Mouse (Mus musculus) cerebellum, postnatal 14 days (tissue): ENCODE measurements around the gene Wdcp.
A peak's percentile ranks its signal among the peaks of the same experiment; 100 is the strongest.
"Not testable (repeated sequence)": the region's sequence is repeated elsewhere in the genome, so short reads cannot be mapped to it uniquely, and the experiment has no call there.

Source experiments
- DNase-seq, 2 experiments: peaks; one replicate each; pipeline ENCODE4 v3.0.0; 2021; ENCODE audit warnings: mixed read lengths in 2 of 2

The Wdcp gene

DNA sequence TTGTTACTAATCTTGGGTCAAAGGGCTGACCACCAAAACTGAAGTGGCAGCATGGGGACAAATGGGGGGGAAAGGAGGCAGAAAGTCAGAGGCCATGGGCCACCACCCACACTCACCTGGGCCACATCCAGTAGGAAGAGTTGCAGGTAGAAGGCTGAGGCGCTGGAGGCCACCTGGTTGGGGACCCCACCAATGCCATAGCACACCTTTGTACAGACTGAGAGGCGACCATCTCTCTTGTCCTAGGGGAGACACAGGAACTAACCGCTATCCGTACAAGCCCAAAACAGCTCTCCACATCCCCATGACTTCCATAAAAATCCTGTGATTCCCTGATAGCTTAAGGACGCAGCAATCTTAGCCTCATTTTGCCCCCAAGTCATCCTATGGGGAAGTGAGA, 28.2 kb downstream of the Wdcp start:
- no peak for DNase-seq

DNA sequence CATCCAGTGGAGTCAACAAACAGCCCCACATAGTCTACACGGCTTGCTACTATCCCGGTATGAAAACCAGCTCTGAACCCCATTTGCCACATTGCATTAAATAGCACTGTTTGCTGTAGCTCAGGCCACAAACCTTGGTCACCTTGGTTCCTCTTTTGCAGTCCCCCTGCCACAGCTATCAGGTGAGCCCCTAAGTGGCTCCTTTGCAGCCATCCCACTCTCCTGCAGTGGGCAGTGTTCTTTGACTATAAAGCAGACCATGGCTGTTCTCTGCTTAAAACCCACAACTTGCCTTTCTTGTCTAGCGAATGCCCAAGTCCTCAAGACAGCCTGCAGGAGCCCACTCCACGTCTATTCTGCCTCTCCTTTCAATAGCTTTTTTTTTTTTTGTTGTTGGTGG, 29.2 kb downstream of the Wdcp start:
- DNase-seq, result no peak

DNA sequence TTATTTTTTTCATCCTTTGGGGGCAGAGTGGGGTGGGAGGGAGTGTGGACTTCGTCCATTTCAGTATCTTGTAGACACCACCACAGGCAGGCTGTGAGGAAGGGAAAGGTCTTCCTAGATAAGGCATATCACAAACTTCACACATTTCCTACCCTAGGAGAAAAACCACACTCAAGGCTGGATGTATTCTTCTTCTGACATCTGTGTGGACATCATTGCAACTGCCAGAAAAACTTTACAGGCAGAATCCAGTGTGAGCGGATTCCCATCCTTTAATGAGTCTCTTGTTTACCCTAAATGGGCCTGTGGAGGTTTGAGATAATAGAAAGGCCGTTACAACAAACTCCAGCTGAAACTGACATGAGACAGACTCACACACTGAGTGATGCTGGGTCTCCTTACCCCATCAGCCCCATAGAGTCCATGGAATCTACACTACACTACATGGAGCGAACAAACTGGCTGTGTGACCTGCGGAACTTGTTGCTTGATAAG, 29.9 kb downstream of the Wdcp start:
- DNase-seq, result no peak

DNA sequence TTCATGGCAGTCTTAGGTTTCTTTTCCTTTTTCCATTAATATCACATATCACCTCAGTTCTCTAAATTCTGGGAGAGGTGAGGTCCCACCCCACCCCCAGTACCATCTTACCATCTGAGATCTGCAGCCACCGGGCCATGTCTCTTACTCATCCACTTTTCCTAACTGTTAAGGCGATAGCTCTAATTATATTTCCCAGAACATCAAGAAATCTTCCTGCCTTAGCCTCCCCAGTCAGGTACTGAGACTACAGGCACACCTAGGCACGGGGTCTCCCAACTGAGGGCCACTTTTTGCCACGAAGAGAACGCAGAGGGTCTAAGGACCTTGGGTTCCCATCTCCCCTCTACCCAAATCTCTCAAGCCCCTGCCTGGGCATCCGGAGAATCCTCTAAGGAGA, 30.4 kb downstream of the Wdcp start:
- DNase-seq, result no peak

DNA sequence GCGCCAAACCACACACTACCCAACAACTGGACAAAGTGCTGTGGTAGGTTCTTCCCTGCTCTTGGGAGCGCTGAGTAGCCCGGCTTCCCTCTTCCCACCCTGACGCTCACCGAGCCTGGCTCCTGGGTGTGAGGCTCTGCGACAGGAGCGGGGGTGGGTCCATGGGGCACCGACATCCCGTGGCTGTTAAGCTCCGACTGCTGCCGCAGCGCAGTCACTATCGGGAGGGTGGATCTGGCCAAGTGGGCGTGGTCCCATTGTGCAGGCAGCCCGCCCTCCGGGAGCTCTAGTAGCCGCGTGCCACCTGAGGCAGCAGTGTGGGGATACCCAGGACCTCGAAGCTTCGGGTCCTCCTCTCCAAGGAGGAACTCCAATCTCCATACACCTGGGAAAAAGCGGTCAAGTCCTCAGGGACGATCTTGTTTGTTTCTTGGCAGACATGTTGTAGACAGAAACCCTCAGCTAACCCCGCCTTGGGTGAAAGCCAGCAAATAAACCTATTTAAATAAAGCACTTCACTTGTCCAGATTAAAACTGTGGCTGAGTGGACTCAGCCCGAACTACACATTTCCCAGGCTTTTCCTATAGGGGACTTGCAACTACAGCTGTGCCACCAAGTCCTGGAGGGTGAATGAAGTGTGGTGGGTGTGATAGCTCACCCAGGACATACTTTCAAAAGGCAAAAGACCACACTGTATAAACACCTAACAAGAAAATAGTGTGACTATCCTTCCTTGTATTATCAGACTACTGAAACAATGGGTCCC, 31.2 kb downstream of the Wdcp start, which contains the start of gene Mfsd2b:
Gene Mfsd2b (minus strand): TSS at position 199 of the 767 bp plus-strand sequence.
- DNase-seq, result peak; percentile 53 to 65

DNA sequence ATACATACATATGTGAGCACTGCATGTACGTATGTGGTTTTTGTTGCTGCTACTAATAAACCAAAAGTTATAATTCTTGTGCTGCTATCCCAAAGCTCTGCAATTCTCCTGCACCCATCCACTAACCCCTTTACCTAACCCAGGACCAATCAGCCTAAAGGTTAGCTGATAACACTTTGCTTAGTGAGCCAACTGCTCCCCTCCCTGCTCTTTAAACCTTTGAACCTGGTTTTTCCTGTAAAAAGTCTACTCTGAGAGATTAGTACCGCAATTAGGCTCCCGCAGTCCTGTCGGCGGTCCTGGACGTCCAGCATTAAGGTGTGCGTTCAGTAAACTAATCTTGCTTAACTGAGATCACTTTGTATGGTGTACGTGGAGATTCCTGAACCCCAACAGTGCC, 32.5 kb downstream of the Wdcp start:
- no peak for DNase-seq

DNA sequence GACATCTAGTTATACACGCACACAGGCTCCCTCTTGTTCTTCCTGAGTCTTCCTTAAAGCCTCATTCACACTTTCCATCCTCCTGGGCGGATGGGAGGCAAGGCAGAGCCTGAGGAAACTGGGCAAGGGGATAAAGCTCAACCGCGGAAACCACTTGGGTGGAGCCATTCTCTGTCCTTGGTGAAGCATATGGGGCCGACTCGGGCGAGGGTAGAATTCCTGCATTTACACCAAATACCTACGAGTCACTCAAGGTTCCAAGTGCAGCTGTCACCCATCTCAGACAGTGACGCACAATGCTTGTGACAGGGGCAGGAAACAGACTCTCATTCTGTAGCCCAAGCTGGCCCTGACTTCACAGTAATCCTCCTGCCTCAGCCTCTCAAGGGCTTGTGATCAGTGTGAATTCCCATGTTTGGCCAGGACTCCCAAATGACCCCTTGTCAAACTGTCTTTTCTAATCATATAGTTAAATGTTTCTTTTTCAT, 35.2 kb downstream of the Wdcp start:
- DNase-seq, result no peak

DNA sequence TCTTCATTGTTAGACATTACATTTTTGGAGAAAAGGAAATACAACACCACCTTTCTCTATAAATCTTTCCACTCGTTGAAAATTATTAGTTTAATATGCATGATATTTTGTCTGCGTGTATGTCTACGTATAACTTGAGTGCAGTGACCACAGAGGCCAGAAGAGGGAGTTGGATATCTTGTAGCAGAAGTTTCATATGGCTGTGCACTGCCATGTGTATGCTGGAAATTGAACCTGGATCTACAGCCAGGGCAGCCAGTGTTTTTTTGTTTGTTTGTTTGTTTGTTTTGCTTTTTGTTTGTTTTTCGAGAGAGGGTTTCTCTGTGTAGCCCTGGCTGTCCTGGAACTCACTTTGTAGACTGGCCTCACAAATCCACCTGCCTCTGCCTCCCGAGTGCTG, 35.9 kb downstream of the Wdcp start:
- DNase-seq, result no peak

DNA sequence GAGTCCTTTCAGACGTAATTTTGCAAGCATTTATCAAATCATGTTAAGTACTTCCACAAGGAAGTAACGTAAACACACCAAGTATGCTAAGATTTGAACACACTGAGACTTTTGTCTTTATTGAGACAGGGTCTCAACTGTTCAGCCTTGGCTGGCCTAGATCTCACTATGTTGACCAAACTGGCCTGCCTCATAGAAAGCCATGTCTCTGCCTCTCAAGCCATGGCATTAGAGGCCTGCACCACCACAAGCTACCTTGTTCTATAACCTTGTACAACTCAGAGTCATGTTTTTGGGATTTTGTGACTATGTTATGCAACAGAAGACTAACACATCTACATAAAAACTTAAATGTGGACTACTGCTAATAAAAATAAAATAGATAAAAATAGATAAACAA, 39.0 kb downstream of the Wdcp start:
- no peak for DNase-seq

DNA sequence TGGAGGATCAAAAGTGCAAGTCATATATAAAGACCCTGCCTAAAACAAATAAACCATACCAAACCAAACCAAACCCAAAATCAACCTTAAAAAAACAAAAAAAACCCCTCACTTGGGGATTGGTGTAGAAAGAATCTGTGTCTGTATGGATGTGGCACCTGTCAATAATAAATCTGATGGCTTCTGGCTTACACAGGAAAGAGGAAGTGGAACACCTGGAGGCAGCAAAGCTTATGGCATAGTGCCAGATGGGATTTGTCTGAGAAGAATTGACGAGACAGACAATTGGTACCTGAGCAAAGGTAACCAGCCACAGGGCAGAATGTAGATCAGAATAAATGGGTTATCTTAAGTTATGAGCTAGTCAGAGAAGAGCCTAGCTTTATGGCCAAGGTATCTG, 42.0 kb downstream of the Wdcp start:
- DNase-seq, result no peak

DNA sequence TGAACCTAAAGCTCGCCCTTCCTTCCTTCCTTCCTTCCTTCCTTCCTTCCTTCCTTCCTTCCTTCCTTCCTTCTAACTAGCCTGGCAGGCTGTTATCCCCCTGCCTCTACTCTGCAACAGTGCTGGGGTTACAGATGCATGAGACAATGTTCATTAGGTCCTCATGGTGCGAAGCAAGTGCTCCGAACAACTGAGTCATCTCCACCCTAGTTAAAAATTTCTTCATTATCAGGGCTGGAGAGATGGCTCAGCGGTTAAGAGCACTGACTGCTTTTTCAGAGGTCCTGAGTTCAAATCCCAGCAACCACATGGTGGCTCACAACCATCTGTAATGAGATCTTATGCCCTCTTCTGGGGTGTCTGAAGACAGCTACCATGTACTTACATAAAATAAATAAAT, 43.5 kb downstream of the Wdcp start:
- not testable (repeated sequence) for DNase-seq

DNA sequence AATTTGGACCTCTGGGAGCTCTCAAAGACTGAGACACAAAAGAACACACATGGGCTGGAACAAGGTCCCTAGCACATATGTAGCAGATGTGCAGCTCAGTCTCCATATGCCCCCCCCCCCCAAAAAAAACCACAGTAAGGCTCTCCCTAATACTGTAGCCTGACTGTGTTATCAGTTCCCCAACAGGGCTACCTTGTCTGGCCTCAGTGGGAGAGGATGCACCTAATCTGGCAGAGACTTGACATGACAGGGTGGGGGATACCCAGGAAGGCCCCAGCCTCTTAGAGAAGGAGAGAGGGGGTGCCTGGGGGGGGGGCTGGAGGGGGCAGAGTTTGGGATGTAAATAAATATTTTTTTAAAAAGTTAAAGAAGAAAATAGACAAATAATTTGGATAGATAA, 45.6 kb downstream of the Wdcp start:
- no peak for DNase-seq

DNA sequence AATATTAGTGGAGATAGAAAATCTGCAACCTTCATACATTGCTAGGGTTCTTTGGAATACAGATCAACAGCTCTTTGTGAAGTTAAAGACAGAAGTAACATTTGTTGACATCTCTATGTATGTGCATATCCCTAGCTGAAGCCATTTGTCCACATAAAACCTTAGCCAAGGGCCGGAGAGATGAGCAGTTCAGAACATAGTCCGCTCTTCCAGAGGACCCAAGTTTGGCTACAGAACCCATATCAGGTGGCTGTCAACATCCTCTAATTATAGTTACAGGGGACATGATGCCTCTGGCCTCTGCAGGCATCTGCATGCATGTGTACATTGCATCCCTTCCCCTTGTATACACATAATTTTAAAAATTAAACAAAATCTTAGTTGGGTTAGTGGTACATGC, 46.1 kb downstream of the Wdcp start:
- DNase-seq, result no peak

DNA sequence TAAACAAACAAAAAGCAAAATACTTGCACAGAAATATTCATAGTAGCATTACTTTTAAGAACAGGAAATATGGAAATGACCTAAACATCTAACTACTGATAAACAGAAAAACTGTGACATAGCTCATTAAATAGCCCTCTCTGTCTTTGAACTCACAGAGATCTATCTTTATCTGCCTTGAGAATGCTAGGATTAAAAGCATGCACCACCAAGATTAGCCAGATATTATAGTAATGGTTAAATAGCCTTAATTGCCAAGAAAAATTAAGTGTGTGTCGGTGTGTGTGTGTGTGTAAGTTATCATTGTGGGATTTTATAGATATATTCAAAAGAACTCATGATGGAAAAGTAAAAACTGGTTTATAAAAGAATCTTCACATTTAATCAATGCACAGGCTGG, 46.8 kb downstream of the Wdcp start:
- DNase-seq, result no peak

DNA sequence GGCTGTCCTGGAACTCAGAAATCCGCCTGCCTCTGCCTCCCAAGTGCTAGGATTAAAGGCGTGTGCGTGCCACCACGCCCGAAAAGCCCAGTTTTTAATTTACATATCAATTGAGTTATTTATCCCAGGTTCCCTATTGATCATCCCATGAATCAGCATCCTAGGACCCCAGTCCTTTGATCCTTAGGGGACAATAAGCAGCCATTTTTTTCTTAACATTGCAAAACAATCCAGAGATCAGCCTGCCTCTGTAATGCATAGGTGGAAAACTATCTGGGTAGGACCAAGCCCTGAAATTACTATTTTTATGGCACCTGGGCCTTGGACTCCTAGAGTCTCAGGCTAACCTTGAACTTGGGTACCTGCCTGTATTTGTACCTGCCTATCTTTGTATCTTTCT, 54.9 kb downstream of the Wdcp start:
- DNase-seq, result no peak

DNA sequence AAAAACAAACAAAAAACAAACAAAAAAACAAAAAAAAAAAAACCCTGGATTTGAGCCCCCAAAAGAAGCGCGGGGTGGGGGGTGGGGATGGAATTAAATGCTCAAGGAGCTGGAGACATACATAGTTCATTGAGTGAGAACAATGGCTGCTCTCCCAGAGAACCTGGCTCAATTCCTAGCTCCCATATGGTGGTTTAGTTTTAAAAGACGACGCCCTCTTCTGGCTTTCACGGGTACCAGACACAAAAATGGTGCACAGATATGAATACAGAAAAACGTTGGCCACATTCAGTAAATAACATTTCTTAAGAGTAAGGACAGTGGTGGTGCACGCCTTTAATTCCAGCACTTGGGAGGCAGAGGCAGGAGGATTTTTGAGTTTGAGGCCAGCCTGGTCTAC, 62.8 kb downstream of the Wdcp start:
- peak; percentile 28 to 32 for DNase-seq

DNA sequence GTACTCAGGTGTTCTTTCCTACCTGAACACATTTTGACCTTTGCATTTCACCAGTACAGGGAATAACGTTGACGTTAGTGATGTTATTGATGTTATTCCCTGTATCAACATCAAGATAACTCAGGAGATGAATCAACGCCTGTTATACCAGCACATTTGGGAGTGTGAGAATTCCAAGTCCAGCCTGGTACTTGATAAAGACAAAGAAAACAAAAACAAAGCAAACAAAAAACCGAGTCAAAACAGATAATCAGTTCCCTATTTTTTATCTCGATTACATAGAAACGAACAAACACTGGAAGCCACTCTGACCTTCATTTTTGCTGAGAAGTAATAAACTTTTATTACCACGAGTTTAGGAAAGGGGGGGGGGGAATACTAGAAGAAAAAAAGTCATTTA, 63.4 kb downstream of the Wdcp start:
- DNase-seq, result no peak

DNA sequence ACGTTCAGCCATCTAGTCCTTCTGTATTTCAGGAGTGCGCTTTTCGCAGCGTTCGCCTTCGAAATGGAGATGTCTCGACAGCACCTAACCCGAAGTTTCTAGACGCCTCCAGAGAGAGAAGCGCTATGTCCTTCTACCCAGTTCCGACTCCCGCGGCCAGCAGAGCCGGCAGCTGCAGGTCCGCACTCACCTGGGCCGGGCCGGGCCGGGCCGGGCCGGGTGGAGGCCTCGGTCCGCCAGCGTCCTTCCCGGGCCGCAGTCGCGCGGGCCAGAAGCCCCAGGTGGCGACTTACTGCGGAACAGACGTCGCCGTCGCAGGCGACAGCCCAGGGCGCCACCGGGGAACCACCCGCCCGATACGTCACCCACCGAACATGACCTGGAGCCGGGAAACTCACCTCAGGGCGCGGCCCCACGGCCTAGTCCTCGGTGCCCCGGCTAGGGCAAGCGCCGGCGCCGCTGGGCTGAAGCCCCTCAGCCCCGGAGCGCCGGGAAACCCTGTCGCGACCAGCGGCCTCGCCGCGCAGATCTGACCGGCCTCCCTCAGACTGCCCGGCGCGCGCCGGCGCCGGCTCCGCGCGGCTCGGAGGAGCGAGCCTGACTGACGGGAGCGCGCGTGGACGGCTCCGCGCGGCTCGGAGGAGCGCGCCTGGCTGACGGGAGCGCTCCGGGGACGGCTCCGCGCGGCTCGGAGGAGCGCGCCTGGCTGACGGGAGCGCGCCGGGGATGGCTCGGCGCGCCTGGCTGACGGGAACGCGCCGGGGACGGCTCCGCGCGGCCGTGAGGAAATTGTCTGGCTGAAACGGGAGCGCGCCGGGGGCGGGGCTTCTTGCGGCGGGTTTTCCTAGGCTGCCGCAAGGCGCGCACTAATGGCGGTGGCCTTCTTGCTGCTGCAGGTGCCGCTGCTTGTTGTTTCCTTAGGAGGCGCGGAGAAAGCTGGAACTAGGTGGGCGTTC, 64.1 kb downstream of the Wdcp start, which contains the start of gene Ubxn2a:
Gene Ubxn2a (minus strand): TSS at position 755 of the 956 bp plus-strand sequence.
- DNase-seq, result peak; percentile 98 to 99

DNA sequence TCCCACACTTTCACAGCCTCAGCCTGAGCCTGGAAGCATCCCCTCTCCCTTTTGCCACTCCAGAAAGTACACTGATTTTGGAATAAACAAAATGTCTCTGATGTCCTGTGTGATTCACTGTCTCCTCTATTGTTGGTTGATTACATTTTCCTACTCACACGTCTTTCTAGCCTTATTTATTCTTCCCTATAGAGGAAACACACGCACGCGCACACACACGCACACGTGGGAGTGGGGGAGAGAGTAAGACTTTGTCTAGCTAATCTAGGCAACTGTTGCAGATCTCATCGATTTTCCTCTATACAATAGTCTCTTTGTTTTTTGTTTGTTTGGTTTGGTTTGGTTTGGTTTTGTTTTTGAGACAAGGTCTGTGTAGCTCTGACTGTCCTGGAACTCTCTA, 65.3 kb downstream of the Wdcp start:
- DNase-seq, result no peak
